Mouse (Mus musculus) inflammation-experienced regulatory T-cells, adult 16 weeks (primary cell): ENCODE data around the gene Pdcd6. TPM values are rescaled to one million over a fixed set of nuclear protein-coding genes. Genes with fewer than 3 reads are reported as not detected.

ENCODE experiments used
- polyA plus RNA-seq: library from polyadenylated mRNA; unstranded; fragments of 100-300 nt; shearing (Covaris generic); gene quantifications from one replicate; pipeline ENCODE4 v1.2.1, GENCODE M21; 2017

Gene Pdcd6
- polyA plus RNA-seq, result 197 TPM

DNA sequence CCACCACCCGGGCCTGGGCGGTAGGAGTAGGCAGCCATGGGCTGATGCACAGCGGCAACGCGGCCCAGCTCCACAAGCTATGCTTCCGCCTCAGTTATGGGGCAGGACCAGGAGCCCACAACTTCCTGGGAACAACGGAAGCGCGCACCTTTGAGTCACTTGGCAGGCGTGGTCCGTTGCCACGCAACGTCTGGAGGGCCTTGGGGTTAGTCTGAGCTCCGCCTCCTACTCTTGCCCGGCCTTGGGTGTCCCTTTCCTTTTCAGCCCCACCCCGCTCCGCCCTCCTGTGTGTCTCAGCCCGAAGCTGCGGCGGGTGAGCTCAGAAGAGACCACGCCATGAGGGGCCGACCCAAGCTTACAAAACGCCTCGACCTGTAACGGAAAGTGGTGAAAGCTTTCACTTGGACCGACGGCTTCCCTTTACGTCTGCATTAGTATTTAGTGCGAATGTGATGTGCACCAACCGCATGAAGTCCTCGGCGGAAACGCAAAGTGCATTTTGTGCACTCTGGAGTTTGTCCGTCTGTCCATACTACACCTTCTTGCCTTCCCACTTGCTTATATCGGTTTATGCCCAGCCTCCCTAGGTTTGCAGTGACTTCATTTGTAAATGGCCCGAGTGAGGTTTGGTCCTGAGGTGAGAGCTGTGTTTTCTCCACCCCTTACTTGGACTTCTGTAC, at the start of gene Pdcd6:
Gene Pdcd6 (minus strand): TSS at position 411 of the 680 bp plus-strand sequence.

GRCm38 (mm10) chr13:74363859-74364235, 46.5 kb upstream of the Pdcd6 start, which contains the start of gene Lrrc14b:
Gene Lrrc14b, minus strand, starts transcription at chr13:74364005.

GRCm38 (mm10) chr13:74349566-74350434, 32.4 kb upstream of the Pdcd6 start, which contains the start of the genes Sdha and Ccdc127:
Gene Sdha, minus strand, starts transcription at chr13:74350280.
Gene Ccdc127, plus strand, starts transcription at chr13:74350309.

DNA sequence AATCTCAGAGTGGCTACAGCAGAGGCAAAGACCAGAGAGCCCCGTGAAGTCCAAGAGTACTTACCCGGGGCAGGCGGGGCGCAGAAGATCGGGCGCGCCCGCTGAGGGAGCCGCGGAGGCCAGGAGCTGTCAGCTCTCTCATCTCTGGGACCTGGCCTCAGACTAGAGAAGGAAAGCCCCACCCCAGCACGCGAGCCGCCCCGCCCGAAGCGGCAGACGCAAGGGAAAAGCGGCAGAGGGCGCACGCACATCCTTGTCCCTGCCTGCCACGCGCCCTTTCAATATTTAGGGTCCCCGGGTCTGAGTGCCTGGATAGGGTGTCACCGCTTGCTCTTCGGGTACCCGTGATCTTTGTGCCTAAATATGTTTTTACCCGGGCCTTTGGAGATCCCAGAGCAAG, 25.2 kb downstream of the Pdcd6 start, which contains the start of gene Ahrr:
Gene Ahrr (minus strand): TSS at position 165 of the 400 bp plus-strand sequence.

Other genes starting within 250 kb of the Pdcd6 start
- not detected for gene Slc9a3, start 196.1 kb downstream of the Pdcd6 start, polyA plus RNA-seq
- gene Exoc3, start 108.8 kb downstream of the Pdcd6 start, polyA plus RNA-seq, result 102 TPM
- 0.52 TPM for gene Ahrr, start 25.2 kb downstream of the Pdcd6 start, polyA plus RNA-seq
- gene Sdha, start 32.7 kb upstream of the Pdcd6 start, polyA plus RNA-seq, result 395 TPM
- gene Ccdc127, start 32.7 kb upstream of the Pdcd6 start, polyA plus RNA-seq, result 39.3 TPM
- not detected for gene Lrrc14b, start 46.4 kb upstream of the Pdcd6 start, polyA plus RNA-seq
- 3.5 TPM for gene Zfp72, start 73.3 kb upstream of the Pdcd6 start, polyA plus RNA-seq
- gene Ftl1-ps1, start 82.1 kb upstream of the Pdcd6 start, polyA plus RNA-seq, result 50.3 TPM
- gene Zfp825, start 176.4 kb upstream of the Pdcd6 start, polyA plus RNA-seq, result 25.9 TPM